Mouse (Mus musculus): ENCODE results near the gene Cdkn1c. TPM values are rescaled to one million over a fixed set of nuclear protein-coding genes. Genes with fewer than 3 reads are reported as not detected.
A peak's percentile ranks its signal among the peaks of the same experiment; 100 is the strongest.

The Cdkn1c gene
- 355 and 407 TPM in 2 replicates for polyA plus RNA-seq (2016; fragmentation: Nextera tagmentation; extraction: Ambion mirVana)

DNA sequence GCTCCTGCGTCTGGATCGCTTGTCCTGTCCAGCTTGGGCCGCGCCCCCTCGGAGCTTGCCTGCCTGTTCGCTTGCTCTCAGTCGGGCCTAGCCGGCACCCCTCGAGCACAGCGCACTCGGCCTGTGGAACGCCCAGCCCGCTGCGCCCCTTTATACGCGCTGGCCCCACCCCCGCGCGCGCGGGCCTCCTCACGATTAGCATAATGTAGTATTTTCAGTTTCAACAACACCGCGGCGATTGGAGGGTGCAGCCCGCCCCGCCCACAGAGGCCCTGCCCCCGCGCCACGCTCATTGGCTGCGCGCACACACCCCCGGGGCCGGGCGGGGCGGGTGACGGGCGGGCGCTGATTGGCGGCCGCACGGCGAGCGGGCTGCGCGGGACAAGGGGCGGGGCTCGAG lies at the start of gene Cdkn1c:
Cdkn1c (minus strand) TSS at position 177 of the 400 bp plus-strand sequence.
- peaks cover 54% of the 10 kb centered on the region for H3K9me3 ChIP-seq
- DNase-seq (ENCODE audit: low spot score): peak; percentile 96
- peak within 1 kb of the TSS; percentile 72 for H3K4me3 ChIP-seq
- H3K36me3 ChIP-seq (replicated peaks): peaks cover 11% of the 10 kb centered on the region; the same call in 1 of the 2 replicates
- peaks cover 64% of the 10 kb centered on the region for H3K4me1 ChIP-seq
- H3K27me3 ChIP-seq (replicated peaks; ENCODE audit: low read depth, poor library complexity, severe bottlenecking): peaks cover 77% of the 10 kb centered on the region
- 29% methylated on average over 48 of the region's 48 CpGs for WGBS
- H3K27ac ChIP-seq (replicated peaks): peak within 1 kb of the TSS; percentile 88

DNA sequence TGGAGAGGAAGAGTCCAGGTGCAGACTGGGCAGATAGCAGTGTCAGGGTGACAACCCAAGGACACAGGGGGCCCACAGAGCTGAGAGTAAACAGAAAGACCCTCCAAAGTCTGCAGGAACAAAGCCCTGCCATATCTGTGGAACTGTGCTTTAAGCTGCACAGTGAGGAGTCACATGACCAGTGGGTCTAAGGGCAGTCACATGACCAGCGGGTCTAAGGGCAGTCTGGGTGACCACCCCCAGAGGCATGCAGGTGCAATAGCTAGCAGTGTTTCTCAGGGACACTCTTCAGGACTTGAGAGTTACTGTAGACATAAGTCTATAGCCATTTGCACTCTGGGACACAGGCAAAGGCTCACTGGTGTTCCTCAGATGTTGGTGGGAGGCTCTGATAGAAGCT lies 48.7 kb upstream of the Cdkn1c start:
- Histone ChIP-seq H3K4me3 (no peak overlapping the region), H3K4me1 (no peaks in the 10 kb centered on the region), H3K36me3 (replicated peaks) (peaks cover 28% of the 10 kb centered on the region), H3K27me3 (replicated peaks; ENCODE audit: low read depth, poor library complexity, severe bottlenecking) (peaks cover 9% of the 10 kb centered on the region), H3K27ac (replicated peaks) (no peak overlapping the region), H3K9me3 (no peaks in the 10 kb centered on the region)
- no peak for DNase-seq (ENCODE audit: low spot score)
- WGBS: 82% methylated on average over 1 of the region's 1 CpGs

DNA sequence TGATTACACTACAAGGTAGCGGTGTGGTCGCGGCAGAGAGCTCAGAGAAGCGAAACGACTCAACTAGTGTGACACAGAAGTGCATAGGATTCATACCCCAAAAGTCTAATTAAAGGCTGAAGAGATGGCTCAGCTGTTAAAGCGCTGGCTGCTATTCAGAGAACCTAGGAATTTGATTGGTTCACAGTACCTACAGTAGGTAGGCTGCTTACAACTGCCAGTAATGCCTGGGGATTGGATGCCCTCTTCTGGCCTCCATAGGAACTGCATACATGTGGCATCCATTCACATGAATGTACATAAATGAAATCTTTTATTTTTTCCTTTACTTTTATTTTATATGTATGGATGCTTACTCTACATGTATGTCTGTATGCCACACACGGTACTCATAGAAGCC lies 45.8 kb upstream of the Cdkn1c start:
- 25% methylated on average over 7 of the region's 7 CpGs for WGBS
- H3K4me3 ChIP-seq: no peak overlapping the region
- H3K4me1 ChIP-seq: peaks cover 13% of the 10 kb centered on the region
- peak; percentile 57 for DNase-seq (ENCODE audit: low spot score)
- no peaks in the 10 kb centered on the region for H3K9me3 ChIP-seq
- H3K27me3 ChIP-seq (replicated peaks; ENCODE audit: low read depth, poor library complexity, severe bottlenecking): peaks cover 38% of the 10 kb centered on the region
- H3K27ac ChIP-seq (replicated peaks): no peak overlapping the region
- no peaks in the 10 kb centered on the region; the same call in 1 of the 2 replicates for H3K36me3 ChIP-seq (replicated peaks)

DNA sequence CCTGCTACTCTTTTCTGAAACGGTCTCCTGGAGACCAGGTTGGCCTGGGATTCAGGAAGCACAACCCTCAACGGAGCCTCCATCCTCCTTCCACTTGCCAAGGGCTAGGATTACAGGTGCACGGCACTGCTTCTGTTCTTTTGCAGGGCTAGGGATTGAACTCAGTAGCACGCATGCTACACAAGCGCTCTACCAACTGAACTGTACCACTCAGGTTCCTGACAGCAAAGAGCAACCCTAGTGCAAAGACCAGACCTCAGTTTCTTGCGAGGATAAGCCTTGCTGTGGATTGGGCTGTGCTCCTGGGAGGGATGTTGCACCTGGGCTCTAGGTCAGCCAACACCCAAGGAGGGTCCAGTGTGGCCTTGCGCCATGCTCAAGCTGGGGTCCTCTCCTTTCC lies 45.4 kb upstream of the Cdkn1c start:
- DNase-seq (ENCODE audit: low spot score): no peak
- WGBS: 68% methylated on average over 7 of the region's 7 CpGs
- H3K27ac ChIP-seq (replicated peaks): no peak overlapping the region
- H3K36me3 ChIP-seq (replicated peaks): no peaks in the 10 kb centered on the region
- peaks cover 42% of the 10 kb centered on the region for H3K27me3 ChIP-seq (replicated peaks; ENCODE audit: low read depth, poor library complexity, severe bottlenecking)
- H3K9me3 ChIP-seq: no peaks in the 10 kb centered on the region
- H3K4me3 ChIP-seq: no peak overlapping the region
- H3K4me1 ChIP-seq: peaks cover 15% of the 10 kb centered on the region

DNA sequence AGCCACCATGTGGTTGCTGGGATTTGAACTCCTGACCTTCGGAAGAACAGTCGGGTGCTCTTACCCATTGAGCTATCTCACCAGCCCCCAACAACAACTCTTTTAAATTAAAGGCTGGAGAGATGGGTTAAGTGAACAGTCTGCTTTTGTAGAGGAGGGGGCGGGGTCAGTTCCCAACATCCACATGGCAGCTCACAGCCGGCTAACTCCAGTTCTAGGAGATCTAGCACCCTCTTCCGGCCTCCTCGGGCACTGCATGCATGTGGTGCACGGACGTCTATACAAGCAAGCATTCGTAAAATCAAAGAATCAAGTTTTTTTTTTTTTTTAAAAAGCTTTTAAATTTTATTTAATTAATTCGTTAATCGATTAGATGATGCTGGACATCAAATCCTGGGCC lies 45.0 kb upstream of the Cdkn1c start:
- Histone ChIP-seq H3K36me3 (replicated peaks) (no peaks in the 10 kb centered on the region), H3K9me3 (no peaks in the 10 kb centered on the region), H3K27ac (replicated peaks) (no peak overlapping the region), H3K27me3 (replicated peaks; ENCODE audit: low read depth, poor library complexity, severe bottlenecking) (peaks cover 46% of the 10 kb centered on the region), H3K4me3 (no peak overlapping the region), H3K4me1 (peaks cover 15% of the 10 kb centered on the region)
- DNase-seq (ENCODE audit: low spot score): peak; percentile 75
- WGBS: 25% methylated on average over 11 of the region's 11 CpGs

DNA sequence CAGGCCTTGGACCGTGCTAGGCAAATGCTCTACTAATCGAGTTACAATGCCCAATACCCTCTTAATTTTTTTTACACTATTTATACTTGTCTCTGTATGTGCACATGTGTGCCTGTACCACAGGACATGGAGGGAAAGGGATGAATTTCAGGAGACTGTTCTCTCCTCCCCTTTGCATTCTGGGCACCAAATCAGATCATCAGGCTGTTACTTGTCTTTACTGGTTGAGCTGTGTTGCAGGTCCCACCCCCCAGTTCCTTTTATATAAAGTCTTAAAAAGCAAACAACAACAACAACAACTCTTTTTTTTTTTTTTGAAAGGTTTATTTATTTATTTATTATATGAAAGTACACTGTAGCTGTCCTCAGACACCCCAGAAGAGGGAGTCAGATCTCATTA lies 44.6 kb upstream of the Cdkn1c start:
- Histone ChIP-seq H3K36me3 (replicated peaks) (no peaks in the 10 kb centered on the region), H3K9me3 (no peaks in the 10 kb centered on the region), H3K27me3 (replicated peaks; ENCODE audit: low read depth, poor library complexity, severe bottlenecking) (peaks cover 51% of the 10 kb centered on the region), H3K4me1 (peaks cover 15% of the 10 kb centered on the region), H3K4me3 (no peak overlapping the region), H3K27ac (replicated peaks) (no peak overlapping the region)
- 85% methylated on average over 2 of the region's 2 CpGs for WGBS
- DNase-seq (ENCODE audit: low spot score): no peak

DNA sequence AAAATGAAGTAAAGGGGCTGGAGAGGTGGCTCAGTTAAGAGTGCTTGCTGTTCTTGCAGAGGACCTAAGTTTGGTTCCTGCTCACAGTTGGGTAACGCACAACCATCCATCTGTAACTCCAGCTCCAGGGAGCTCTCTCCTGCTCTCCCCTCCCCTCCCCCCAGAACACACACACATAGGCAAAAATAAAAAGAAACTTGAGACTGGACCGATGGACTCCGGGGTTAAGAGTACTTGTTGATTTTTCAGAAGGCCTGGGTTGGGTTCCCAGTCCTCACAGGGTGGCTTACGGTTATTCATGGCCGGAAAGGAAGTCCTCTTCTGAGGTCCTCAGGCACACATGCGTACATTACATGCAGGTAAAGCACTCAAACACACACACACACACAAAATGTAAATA lies 43.1 kb upstream of the Cdkn1c start:
- H3K27me3 ChIP-seq (replicated peaks; ENCODE audit: low read depth, poor library complexity, severe bottlenecking): peaks cover 65% of the 10 kb centered on the region
- H3K4me1 ChIP-seq: peaks cover 15% of the 10 kb centered on the region
- DNase-seq (ENCODE audit: low spot score): no peak
- H3K36me3 ChIP-seq (replicated peaks): no peaks in the 10 kb centered on the region
- no peak overlapping the region for H3K4me3 ChIP-seq
- H3K9me3 ChIP-seq: no peaks in the 10 kb centered on the region
- WGBS: 85% methylated on average over 6 of the region's 6 CpGs
- H3K27ac ChIP-seq (replicated peaks): no peak overlapping the region

DNA sequence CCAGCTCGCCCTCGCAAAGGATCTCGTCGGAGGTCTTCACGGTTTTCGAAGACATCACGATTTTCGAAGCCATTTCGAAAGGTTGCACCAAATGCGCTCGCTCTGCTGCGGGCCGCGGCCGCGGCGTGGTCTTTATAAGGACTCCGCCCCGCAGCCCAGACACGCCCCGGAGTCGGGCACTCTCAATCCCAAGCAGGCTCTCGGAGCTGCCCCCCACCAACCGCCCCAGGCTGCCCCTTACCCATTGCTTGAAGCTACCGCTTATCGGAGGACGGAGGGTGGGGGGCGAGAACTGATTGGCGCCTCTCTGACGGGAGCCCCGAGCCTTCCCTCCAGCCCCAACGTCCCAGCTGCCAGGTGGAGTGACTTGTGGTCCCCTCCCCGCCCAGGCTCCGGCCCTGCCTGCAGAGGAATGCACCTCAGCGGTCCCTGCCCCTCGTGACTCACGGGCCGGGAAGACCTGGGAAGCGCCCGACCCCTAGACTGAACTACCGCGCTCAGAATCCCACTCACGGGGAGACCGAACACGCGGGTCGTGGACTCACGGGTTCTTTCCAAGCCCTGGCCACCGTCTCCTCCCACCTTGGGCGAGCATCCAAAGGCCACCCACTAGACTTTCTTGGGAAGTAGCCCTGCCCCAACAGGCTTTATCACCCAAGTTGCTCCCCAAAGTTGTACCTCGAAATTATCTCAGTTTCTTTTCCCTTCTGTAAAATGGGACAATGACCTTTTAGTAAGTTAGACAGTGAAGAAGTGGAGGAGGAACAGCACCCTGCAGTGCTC lies 41.8 kb upstream of the Cdkn1c start, which contains the start of gene Phlda2:
Phlda2 (minus strand) TSS at position 733 of the 783 bp plus-strand sequence.
- 6% methylated on average over 51 of the region's 51 CpGs for WGBS
- Histone ChIP-seq H3K4me1 (peaks cover 15% of the 10 kb centered on the region), H3K27me3 (replicated peaks; ENCODE audit: low read depth, poor library complexity, severe bottlenecking) (peaks cover 77% of the 10 kb centered on the region), H3K36me3 (replicated peaks) (no peaks in the 10 kb centered on the region), H3K4me3 (peak within 1 kb of the TSS; percentile 55), H3K27ac (replicated peaks) (no peak within 1 kb of the TSS), H3K9me3 (no peaks in the 10 kb centered on the region)
- DNase-seq (ENCODE audit: low spot score): peak; percentile 66

DNA sequence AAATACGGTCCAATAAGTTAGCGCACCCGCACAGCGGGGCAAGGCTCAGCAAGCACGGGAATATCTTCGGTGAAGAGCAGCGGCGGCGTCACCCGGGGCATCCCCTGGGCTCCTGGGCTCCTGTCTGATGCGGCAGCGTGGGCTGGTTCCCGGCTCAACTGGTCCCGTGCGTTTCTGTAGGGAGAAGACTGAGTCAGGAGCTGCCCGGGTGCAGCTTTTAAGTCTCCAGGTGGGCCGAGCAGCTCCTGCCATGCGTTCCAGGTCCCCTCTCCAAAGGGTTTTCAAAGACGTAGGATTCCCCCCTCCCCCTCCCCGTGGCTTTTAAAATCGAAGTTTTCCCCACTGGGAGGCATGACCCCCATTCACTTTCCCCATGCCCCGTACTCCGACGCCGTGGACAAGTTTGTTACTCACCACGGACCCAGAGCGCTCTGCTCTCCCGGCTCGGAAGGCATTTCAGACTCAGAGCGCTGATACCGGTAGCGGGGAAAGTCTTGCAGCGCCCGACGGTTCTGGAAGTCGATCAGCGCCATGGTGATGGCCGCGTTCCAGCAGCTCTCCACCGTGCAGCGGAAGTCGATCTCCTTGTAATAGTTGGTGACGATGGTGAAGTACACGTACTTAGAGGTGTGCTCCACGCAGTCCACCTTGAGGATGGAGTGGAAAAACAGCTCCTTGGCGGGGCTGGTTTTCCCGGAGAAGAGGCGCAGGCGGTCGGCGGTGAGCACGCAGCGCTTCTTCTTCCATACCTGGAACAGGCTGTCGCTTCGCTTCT lies 41.0 kb upstream of the Cdkn1c start:
- Histone ChIP-seq H3K27me3 (replicated peaks; ENCODE audit: low read depth, poor library complexity, severe bottlenecking) (peaks cover 85% of the 10 kb centered on the region), H3K27ac (replicated peaks) (no peak overlapping the region), H3K9me3 (no peaks in the 10 kb centered on the region), H3K4me3 (peak overlapping the region; percentile 55), H3K4me1 (peaks cover 15% of the 10 kb centered on the region), H3K36me3 (replicated peaks) (no peaks in the 10 kb centered on the region)
- peak; percentile 58 for DNase-seq (ENCODE audit: low spot score)
- 5% methylated on average over 55 of the region's 55 CpGs for WGBS

DNA sequence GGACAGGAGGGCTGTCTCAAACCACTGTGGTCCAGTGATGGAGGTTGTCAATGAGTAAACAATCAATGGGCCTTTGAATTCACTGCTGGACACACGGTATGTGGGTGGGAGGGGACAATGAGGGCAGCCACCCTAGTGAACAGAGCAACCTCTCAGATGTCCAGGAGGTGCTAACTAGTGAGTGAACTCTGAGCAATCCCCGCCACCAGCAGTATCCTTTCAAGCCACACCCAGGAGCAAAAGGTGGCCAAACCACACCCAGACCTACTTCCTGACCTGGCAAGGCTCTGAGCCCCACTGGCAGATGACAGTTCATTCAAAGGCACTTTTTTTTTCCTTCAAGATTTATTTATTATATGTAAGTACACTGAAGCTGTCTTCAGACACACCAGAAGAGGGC lies 40.1 kb upstream of the Cdkn1c start:
- no peaks in the 10 kb centered on the region for H3K36me3 ChIP-seq (replicated peaks)
- H3K27me3 ChIP-seq (replicated peaks; ENCODE audit: low read depth, poor library complexity, severe bottlenecking): peaks cover 88% of the 10 kb centered on the region

DNA sequence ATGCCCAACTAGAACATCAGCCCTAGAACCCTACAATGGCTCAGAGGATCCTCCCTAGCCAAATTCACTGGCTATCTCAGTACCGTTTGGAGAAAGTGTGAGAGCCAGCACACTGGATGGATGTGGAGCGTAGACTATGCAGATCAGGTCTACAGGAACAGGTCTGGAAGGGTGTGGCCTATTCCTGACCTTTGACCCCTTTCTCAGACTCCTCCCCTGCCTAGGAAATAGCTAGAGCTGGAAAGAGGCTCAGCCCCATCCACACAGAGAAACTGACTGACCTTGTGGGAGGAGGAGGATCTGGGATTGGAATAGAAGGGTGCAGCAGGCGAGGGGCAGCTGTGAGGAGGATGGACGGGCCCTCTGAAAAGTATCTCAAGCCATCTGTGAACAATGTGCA lies 37.7 kb upstream of the Cdkn1c start:
- H3K4me3 ChIP-seq: no peak overlapping the region
- WGBS: 84% methylated on average over 4 of the region's 4 CpGs
- H3K36me3 ChIP-seq (replicated peaks): no peaks in the 10 kb centered on the region
- H3K4me1 ChIP-seq: peaks cover 15% of the 10 kb centered on the region
- no peak for DNase-seq (ENCODE audit: low spot score)
- peaks cover 69% of the 10 kb centered on the region for H3K27me3 ChIP-seq (replicated peaks; ENCODE audit: low read depth, poor library complexity, severe bottlenecking)
- no peaks in the 10 kb centered on the region for H3K9me3 ChIP-seq
- no peak overlapping the region for H3K27ac ChIP-seq (replicated peaks)

More for the DNA sequence above, 40.1 kb upstream of the Cdkn1c start:
- 35% methylated on average over 2 of the region's 2 CpGs for WGBS
- no peak overlapping the region for H3K27ac ChIP-seq (replicated peaks)
- peaks cover 15% of the 10 kb centered on the region for H3K4me1 ChIP-seq
- H3K9me3 ChIP-seq: no peaks in the 10 kb centered on the region
- no peak for DNase-seq (ENCODE audit: low spot score)
- H3K4me3 ChIP-seq: no peak overlapping the region

DNA sequence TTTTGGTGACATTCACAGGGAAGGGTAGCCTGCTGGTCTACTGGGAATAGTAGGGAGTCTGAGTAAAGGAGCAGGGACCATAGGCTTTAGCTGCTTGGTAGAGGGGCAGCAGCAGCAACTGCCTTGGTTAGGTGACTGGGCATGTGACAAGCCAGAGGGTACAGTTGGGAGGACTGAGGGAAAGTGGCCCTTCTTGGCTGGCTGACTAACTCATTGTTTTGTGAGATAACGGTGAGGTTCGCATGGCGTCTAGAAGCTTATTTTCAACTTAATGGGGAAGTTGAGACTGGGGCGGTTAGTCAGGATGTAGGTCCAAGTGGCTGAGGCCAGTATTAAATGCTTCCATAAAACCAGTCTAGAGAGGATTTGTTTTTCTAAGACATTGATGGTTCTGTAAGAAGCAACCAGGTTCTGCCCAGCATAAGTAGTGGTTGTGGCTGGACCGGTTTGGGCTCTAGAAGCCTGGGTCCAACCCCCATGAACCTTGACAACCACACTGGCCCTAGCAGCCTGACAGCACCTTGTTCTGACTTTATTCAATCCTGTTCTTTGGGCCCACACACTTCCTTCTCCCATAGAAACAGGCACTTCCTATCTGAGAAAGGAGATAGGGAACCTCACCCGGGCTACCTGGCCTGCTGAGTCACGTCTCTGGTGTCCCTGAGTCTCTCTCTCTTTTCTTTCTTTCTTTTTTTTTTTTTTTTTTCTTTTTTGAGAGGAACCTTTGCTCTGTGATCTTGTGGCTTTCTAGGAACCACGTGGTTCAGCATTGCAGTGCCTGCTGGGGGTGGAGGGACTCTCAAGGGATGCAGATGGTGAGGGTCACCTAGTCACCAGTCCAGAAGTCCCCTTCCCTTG lies 34.5 kb upstream of the Cdkn1c start:
- WGBS: 80% methylated on average over 8 of the region's 8 CpGs
- Histone ChIP-seq H3K4me3 (no peak overlapping the region), H3K27me3 (replicated peaks; ENCODE audit: low read depth, poor library complexity, severe bottlenecking) (peaks cover 56% of the 10 kb centered on the region), H3K27ac (replicated peaks) (no peak overlapping the region), H3K9me3 (no peaks in the 10 kb centered on the region), H3K4me1 (peaks cover 4% of the 10 kb centered on the region), H3K36me3 (replicated peaks) (no peaks in the 10 kb centered on the region)
- DNase-seq (ENCODE audit: low spot score): no peak
